Mouse (Mus musculus) lung, embryonic 16.5 days (tissue): ENCODE data around the gene Mier2. TPM values are rescaled to one million over a fixed set of nuclear protein-coding genes. Genes with fewer than 3 reads are reported as not detected.

ENCODE experiments used
- ATAC-seq: fragments of 200-750 bp; cut with Nextera tagmentation; 2 replicates; pipeline ENCODE4 v1.8.0; 2017; ENCODE audit warnings: low read depth, mild to moderate bottlenecking, moderate library complexity
- H3K27ac ChIP-seq: fragments of 300-500 bp; sonication (generic); 2 replicates; pipeline ENCODE4 v1.5.1; 2014; ENCODE audit warnings: mild to moderate bottlenecking, control low read depth, low read length
- H3K27me3 ChIP-seq: fragments of 300-500 bp; sonication (generic); 2 replicates; pipeline ENCODE4 v1.6.1; 2014; ENCODE audit warnings: low read depth, low read length, mixed read lengths; ENCODE audit not compliant: control insufficient read depth, insufficient read depth
- H3K36me3 ChIP-seq: fragments of 300-500 bp; sonication (generic); 2 replicates; pipeline ENCODE4 v1.6.1; 2014; ENCODE audit warnings: low read length; ENCODE audit not compliant: control insufficient read depth, insufficient read depth
- H3K4me1 ChIP-seq: fragments of 300-500 bp; sonication (generic); replicated peaks from 2 replicates; pipeline ENCODE4 v1.6.1; 2014; ENCODE audit warnings: low read length, mixed read lengths; ENCODE audit not compliant: control insufficient read depth, insufficient read depth
- H3K4me2 ChIP-seq: fragments of 300-500 bp; sonication (generic); 2 replicates; pipeline ENCODE4 v1.6.1; 2014; ENCODE audit warnings: low read depth, low read length, control low read depth
- H3K4me3 ChIP-seq: fragments of 300-500 bp; sonication (generic); 2 replicates; pipeline ENCODE4 v1.5.1; 2014; ENCODE audit warnings: mild to moderate bottlenecking, low read length, control low read depth
- H3K9ac ChIP-seq: fragments of 300-500 bp; sonication (generic); 2 replicates; pipeline ENCODE4 v1.6.1; 2014; ENCODE audit warnings: low read length, control low read depth
- H3K9me3 ChIP-seq: fragments of 300-500 bp; sonication (generic); 2 replicates; pipeline ENCODE4 v1.6.1; 2016; ENCODE audit warnings: low read length; ENCODE audit not compliant: control insufficient read depth
- WGBS: fragments of 180-500 bp; shearing (Covaris S2); extraction: QIAGEN DNeasy Blood & Tissue Kit; methylation state at CpG from one replicate; pipeline ENCODE4 v1.1.7; 2014; 5-methylcytosine and 5-hydroxymethylcytosine counted together
- polyA plus RNA-seq: library from polyadenylated mRNA; unstranded; fragments of >200 nt; fragmentation: Nextera tagmentation; extraction: Ambion mirVana; gene quantifications from 2 replicates; pipeline ENCODE4 v1.2.1, GENCODE M21; 2015

Gene Mier2
- polyA plus RNA-seq, 1 experiment from 2014 or later: 44.9 TPM

GRCm38 (mm10) chr10:79531593-79531992, 23.4 kb downstream of the Mier2 start:
- Histone ChIP-seq H3K9me3 (no peaks in the 10 kb centered on the region), H3K4me3 (no peak overlapping the region), H3K4me1 (peaks cover 10% of the 10 kb centered on the region), H3K27me3 (no peaks in the 10 kb centered on the region), H3K36me3 (peaks cover 6% of the 10 kb centered on the region; the same call in 1 of the 2 replicates), H3K27ac (no peak overlapping the region), H3K4me2 (no peak overlapping the region), H3K9ac (no peak overlapping the region)
- no peak for ATAC-seq
- WGBS: 66% methylated on average over 3 of the region's 3 CpGs

DNA sequence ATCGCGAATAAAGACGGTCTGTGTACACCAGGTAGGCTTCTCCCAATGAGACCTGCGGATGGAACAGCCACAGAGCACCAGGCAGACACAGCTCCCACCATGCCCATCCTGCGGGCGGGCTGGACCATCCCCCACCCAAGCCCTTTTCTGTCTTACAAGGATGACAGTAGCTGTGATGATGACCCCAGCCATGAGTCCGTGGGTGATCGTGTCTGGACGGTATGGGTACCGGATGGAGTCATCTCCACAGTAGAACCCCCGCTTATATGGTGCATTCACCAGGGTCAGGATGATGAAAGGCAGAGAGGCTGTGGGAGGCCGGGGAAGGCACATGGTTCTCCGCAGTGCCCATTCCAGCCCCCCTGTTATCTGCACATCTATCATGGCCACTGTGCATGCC, 24.3 kb downstream of the Mier2 start:
- Histone ChIP-seq H3K9ac (no peak overlapping the region), H3K4me3 (no peak overlapping the region), H3K27me3 (no peaks in the 10 kb centered on the region), H3K4me2 (no peak overlapping the region), H3K9me3 (no peaks in the 10 kb centered on the region), H3K4me1 (peaks cover 10% of the 10 kb centered on the region), H3K36me3 (peaks cover 6% of the 10 kb centered on the region; the same call in 1 of the 2 replicates), H3K27ac (no peak overlapping the region)
- ATAC-seq: no peak
- WGBS: 93% methylated on average over 13 of the region's 13 CpGs

GRCm38 (mm10) chr10:79530241-79530640, 24.8 kb downstream of the Mier2 start:
- ATAC-seq: no peak
- no peak overlapping the region for H3K4me3 ChIP-seq
- H3K9me3 ChIP-seq: no peaks in the 10 kb centered on the region
- H3K27ac ChIP-seq: no peak overlapping the region
- peaks cover 10% of the 10 kb centered on the region for H3K4me1 ChIP-seq
- no peak overlapping the region for H3K4me2 ChIP-seq
- H3K9ac ChIP-seq: no peak overlapping the region
- no peaks in the 10 kb centered on the region for H3K27me3 ChIP-seq
- peaks cover 6% of the 10 kb centered on the region; the same call in 1 of the 2 replicates for H3K36me3 ChIP-seq
- WGBS: 65% methylated on average over 8 of the region's 8 CpGs

- H3K4me2 ChIP-seq: no peak overlapping the region
- H3K9me3 ChIP-seq: no peaks in the 10 kb centered on the region
- H3K4me3 ChIP-seq: no peak overlapping the region
- H3K27me3 ChIP-seq: no peaks in the 10 kb centered on the region
- no peak for ATAC-seq
- no peak overlapping the region for H3K9ac ChIP-seq
- H3K27ac ChIP-seq: no peak overlapping the region
- 80% methylated on average over 3 of the region's 3 CpGs for WGBS
- H3K4me1 ChIP-seq: peaks cover 7% of the 10 kb centered on the region
- H3K36me3 ChIP-seq: peaks cover 6% of the 10 kb centered on the region; the same call in 1 of the 2 replicates
These were observed 26.9 kb downstream of the Mier2 start for GRCm38 (mm10) chr10:79528081-79528480.

GRCm38 (mm10) chr10:79527453-79527845, 27.6 kb downstream of the Mier2 start:
- H3K9ac ChIP-seq: no peak overlapping the region
- no peak for ATAC-seq
- peaks cover 2% of the 10 kb centered on the region for H3K4me1 ChIP-seq
- no peak overlapping the region for H3K4me2 ChIP-seq
- WGBS: 80% methylated on average over 6 of the region's 6 CpGs
- H3K9me3 ChIP-seq: no peaks in the 10 kb centered on the region
- H3K36me3 ChIP-seq: peaks cover 6% of the 10 kb centered on the region; the same call in 1 of the 2 replicates
- H3K27ac ChIP-seq: no peak overlapping the region
- no peaks in the 10 kb centered on the region for H3K27me3 ChIP-seq
- H3K4me3 ChIP-seq: no peak overlapping the region

- Histone ChIP-seq H3K36me3 (peaks cover 6% of the 10 kb centered on the region; the same call in 1 of the 2 replicates), H3K4me1 (no peaks in the 10 kb centered on the region), H3K4me2 (no peak overlapping the region), H3K9me3 (no peaks in the 10 kb centered on the region), H3K4me3 (no peak overlapping the region), H3K27ac (no peak overlapping the region), H3K27me3 (no peaks in the 10 kb centered on the region), H3K9ac (no peak overlapping the region)
- 78% methylated on average over 12 of the region's 12 CpGs for WGBS
- ATAC-seq: no peak
These were observed 28.1 kb downstream of the Mier2 start for GRCm38 (mm10) chr10:79526661-79527452.

DNA sequence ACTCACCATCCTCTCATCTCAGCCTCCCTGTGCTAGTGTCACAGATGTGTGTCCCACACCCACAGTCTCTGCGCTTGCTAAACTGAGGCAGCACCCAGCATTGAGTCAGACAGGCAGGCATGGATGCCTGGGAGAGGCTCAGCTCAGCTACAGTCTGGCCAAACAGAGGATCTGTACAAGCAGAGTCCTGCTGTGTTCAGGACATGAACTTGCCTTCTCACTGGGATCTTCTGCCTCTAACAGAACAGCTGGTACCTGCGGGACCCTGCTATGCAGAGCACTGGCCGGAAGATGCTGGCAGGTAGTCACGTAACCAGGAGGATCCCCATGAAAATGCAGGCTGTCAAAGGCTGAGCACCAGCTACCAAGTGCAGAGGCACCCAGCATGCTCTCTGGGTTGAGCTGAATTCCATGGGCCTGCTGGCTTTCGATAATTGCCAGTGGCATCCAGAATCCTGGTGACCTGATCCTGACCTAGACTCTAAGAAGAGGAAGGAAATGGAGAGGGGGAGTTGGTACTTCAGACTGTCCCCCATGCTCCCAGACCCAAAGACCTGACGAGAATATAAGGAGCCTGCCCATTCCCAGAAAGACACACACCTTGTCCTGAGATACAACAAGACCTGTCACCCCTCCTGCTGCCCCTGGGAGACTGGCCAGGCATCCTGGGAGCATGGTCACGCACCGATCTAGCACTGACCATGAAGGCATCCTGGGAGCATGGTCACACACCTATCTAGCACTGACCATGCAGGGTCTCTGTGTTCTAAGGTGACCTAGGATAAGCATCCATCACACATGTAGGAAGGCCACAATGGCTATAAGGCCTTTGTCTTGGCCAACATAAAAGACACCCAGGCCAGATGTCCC, 29.3 kb downstream of the Mier2 start:
- H3K27me3 ChIP-seq: no peaks in the 10 kb centered on the region
- no peak overlapping the region for H3K4me3 ChIP-seq
- no peaks in the 10 kb centered on the region for H3K4me1 ChIP-seq
- ATAC-seq: no peak
- no peak overlapping the region for H3K4me2 ChIP-seq
- H3K36me3 ChIP-seq: peaks cover 6% of the 10 kb centered on the region; the same call in 1 of the 2 replicates
- H3K27ac ChIP-seq: no peak overlapping the region
- no peak overlapping the region for H3K9ac ChIP-seq
- no peaks in the 10 kb centered on the region for H3K9me3 ChIP-seq
- WGBS: 90% methylated on average over 8 of the region's 8 CpGs

- Histone ChIP-seq H3K9ac (no peak overlapping the region), H3K27me3 (no peaks in the 10 kb centered on the region)
These were observed 30.6 kb downstream of the Mier2 start for GRCm38 (mm10) chr10:79524433-79524832.

GRCm38 (mm10) chr10:79506709-79507108, 48.3 kb downstream of the Mier2 start:
- H3K36me3 ChIP-seq: no peaks in the 10 kb centered on the region

More at GRCm38 (mm10) chr10:79524433-79524832, 30.6 kb downstream of the Mier2 start:
- Histone ChIP-seq H3K4me2 (no peak overlapping the region), H3K4me3 (no peak overlapping the region), H3K27ac (no peak overlapping the region), H3K9me3 (no peaks in the 10 kb centered on the region), H3K36me3 (peaks cover 2% of the 10 kb centered on the region; the same call in 1 of the 2 replicates), H3K4me1 (no peaks in the 10 kb centered on the region)
- WGBS: 79% methylated on average over 1 of the region's 1 CpGs
- no peak for ATAC-seq

More at GRCm38 (mm10) chr10:79506709-79507108, 48.3 kb downstream of the Mier2 start:
- no peaks in the 10 kb centered on the region for H3K4me1 ChIP-seq
- H3K9me3 ChIP-seq: no peaks in the 10 kb centered on the region
- no peak overlapping the region for H3K9ac ChIP-seq
- no peak overlapping the region for H3K4me3 ChIP-seq
- 76% methylated on average over 2 of the region's 2 CpGs for WGBS
- no peak for ATAC-seq
- H3K27me3 ChIP-seq: no peaks in the 10 kb centered on the region
- no peak overlapping the region for H3K4me2 ChIP-seq
- H3K27ac ChIP-seq: no peak overlapping the region
